Mouse (Mus musculus): ENCODE data around the gene 2410131K14Rik.

- TF ChIP-seq MYOG (IDR thresholded peaks at IDR 0.05; ENCODE audit: control insufficient read depth, extremely low read depth, insufficient read length) (no peak), CTCF (IDR thresholded peaks at IDR 0.05; ENCODE audit: control insufficient read depth, insufficient read depth, insufficient read length) (no peak), USF1 (IDR thresholded peaks at IDR 0.05; ENCODE audit: low read depth) (no peak), MYOD1 (IDR thresholded peaks at IDR 0.05; ENCODE audit: control insufficient read depth, insufficient read length, low read depth) (no peak), MAX (IDR thresholded peaks at IDR 0.05) (no peak)
Measured at GRCm38 (mm10) chr5:118205852-118206251, 39.2 kb upstream of the 2410131K14Rik start.

Data from C2C12 (cell line).